Comparison of ENCODE assay signal across 1 mouse cellular context in genomic region chr7:139187771-139188633, GRCm38 (mm10).
TF ChIP-seq lines count a peak whose summit lies in the region.

No protein-coding gene starts in this region.

TF ChIP-seq in myocyte, 11 proteins besides CTCF, POLR2A, EP300 and RAD21 (continued from another document):
- TF ChIP-seq MAX (IDR thresholded peaks at IDR 0.05; ENCODE audit: low read depth) (no peak), POLR2AphosphoS2 (IDR thresholded peaks at IDR 0.05; ENCODE audit: insufficient read length, low read depth) (no peak), E2F4 (IDR thresholded peaks at IDR 0.05; ENCODE audit: insufficient read depth) (no peak)
